Mouse (Mus musculus) forebrain, embryonic 14.5 days (tissue): Measurements from ENCODE around the gene Fsd2. TPM values are rescaled to one million over a fixed set of nuclear protein-coding genes. Genes with fewer than 3 reads are reported as not detected.

ENCODE experiments used
- ATAC-seq: fragments of 200-750 bp; cut with Nextera tagmentation; 2 replicates; pipeline ENCODE4 v1.8.0; 2017; ENCODE audit warnings: mild to moderate bottlenecking, moderate library complexity
- DNase-seq: peaks from one replicate; pipeline ENCODE4 v3.0.0-alpha.2; 2015; ENCODE audit warnings: low spot score
- H3K27ac ChIP-seq: fragments of 300-500 bp; sonication (generic); 2 replicates; pipeline ENCODE4 v1.5.1; 2014; ENCODE audit warnings: low read depth, mild to moderate bottlenecking, control low read depth, low read length, moderate library complexity
- H3K27me3 ChIP-seq: fragments of 300-500 bp; sonication (generic); replicated peaks from 2 replicates; pipeline ENCODE4 v1.6.1; 2014; ENCODE audit warnings: low read length, control low read depth, mixed read lengths; ENCODE audit not compliant: control insufficient read depth, insufficient read depth
- H3K36me3 ChIP-seq: fragments of 300-500 bp; sonication (generic); 2 replicates; pipeline ENCODE4 v1.6.1; 2014; ENCODE audit warnings: low read length, control low read depth; ENCODE audit not compliant: control insufficient read depth, insufficient read depth
- H3K4me1 ChIP-seq: fragments of 300-500 bp; sonication (generic); 2 replicates; pipeline ENCODE4 v1.6.1; 2014; ENCODE audit warnings: antibody characterized with exemption, low read length, control low read depth; ENCODE audit not compliant: control insufficient read depth, insufficient read depth
- H3K4me2 ChIP-seq: fragments of 300-500 bp; sonication (generic); 2 replicates; pipeline ENCODE4 v1.6.1; 2014; ENCODE audit warnings: mild to moderate bottlenecking, control low read depth, low read length
- H3K4me3 ChIP-seq: fragments of 300-500 bp; sonication (generic); 2 replicates; pipeline ENCODE4 v1.5.1; 2014; ENCODE audit warnings: low read depth, low read length, control low read depth
- H3K9ac ChIP-seq: fragments of 300-500 bp; sonication (generic); 2 replicates; pipeline ENCODE4 v1.6.1; 2014; ENCODE audit warnings: mild to moderate bottlenecking, low read length, control low read depth, moderate library complexity
- H3K9me3 ChIP-seq: fragments of 300-500 bp; sonication (generic); replicated peaks from 2 replicates; pipeline ENCODE4 v1.6.1; 2016; ENCODE audit warnings: low read length, control low read depth, mixed read lengths; ENCODE audit not compliant: control insufficient read depth
- WGBS: fragments of 180-500 bp; shearing (Covaris S2); extraction: QIAGEN DNeasy Blood & Tissue Kit; methylation state at CpG from one replicate; pipeline ENCODE4 v1.1.7; 2014; 5-methylcytosine and 5-hydroxymethylcytosine counted together
- polyA plus RNA-seq: library from polyadenylated mRNA; unstranded; fragments of >200 nt; fragmentation: Nextera tagmentation; extraction: Ambion mirVana; gene quantifications from 2 replicates; pipeline ENCODE4 v1.2.1, GENCODE M21; 2014

Fsd2 gene
- polyA plus RNA-seq, 1 experiment from 2014 or later: 0.09 TPM

GRCm38 (mm10) chr7:81560101-81561049 lies 6.4 kb downstream of the Fsd2 start:
- Histone ChIP-seq H3K4me2 (no peak overlapping the region), H3K4me3 (no peak overlapping the region), H3K9me3 (no peaks in the 10 kb centered on the region), H3K27ac (peak overlapping the region; percentile 30; the same call in 1 of the 2 replicates), H3K4me1 (no peaks in the 10 kb centered on the region), H3K9ac (no peak overlapping the region), H3K36me3 (no peaks in the 10 kb centered on the region), H3K27me3 (no peaks in the 10 kb centered on the region)
- ATAC-seq (peak; percentile 30; the same call in 1 of the 2 replicates), DNase-seq (peak; percentile 56)
- 60% methylated on average over 8 of the region's 8 CpGs for WGBS

DNA sequence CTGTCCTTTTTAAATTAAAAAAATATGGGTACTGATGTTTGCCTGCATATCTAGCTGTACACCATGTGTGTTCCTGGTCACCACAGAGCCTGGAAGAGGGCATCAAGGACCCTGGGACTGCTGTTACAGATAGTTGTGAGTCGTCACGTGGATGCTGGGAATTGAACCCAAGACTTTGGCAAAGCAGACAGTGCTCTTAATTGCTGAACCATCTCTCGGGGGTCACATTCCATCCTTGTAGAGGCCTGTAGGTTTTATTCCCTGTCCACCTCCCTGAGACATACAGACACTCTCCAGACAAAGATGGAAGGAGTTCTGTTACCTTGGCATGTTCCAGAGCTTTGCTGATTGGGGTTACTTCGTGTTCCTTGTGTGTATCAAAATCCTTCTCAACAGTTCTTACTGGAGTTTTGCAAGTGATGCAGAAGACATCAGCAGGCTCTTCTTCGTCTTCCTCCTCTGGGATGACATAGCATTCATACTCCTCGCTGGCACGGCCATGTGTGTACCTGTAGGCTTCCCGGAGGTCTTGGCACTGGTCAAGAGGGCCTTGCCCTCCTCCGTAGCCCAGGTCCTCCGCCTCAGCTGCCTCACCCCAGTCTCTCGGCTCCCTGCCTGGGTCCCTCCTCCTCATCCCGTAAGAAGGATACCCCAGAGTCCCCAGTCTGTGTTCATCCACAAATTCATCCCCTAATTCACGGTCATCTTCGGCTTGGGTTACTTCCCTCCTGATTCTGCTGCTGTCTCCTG lies 7.3 kb downstream of the Fsd2 start:
- no peak overlapping the region for H3K9ac ChIP-seq
- no peaks in the 10 kb centered on the region for H3K27me3 ChIP-seq
- no peaks in the 10 kb centered on the region for H3K9me3 ChIP-seq
- no peak overlapping the region for H3K27ac ChIP-seq
- 91% methylated on average over 14 of the region's 14 CpGs for WGBS
- no peak overlapping the region for H3K4me2 ChIP-seq
- H3K36me3 ChIP-seq: no peaks in the 10 kb centered on the region
- no peak overlapping the region for H3K4me3 ChIP-seq
- DNase-seq (no peak), ATAC-seq (no peak)
- H3K4me1 ChIP-seq: no peaks in the 10 kb centered on the region

DNA sequence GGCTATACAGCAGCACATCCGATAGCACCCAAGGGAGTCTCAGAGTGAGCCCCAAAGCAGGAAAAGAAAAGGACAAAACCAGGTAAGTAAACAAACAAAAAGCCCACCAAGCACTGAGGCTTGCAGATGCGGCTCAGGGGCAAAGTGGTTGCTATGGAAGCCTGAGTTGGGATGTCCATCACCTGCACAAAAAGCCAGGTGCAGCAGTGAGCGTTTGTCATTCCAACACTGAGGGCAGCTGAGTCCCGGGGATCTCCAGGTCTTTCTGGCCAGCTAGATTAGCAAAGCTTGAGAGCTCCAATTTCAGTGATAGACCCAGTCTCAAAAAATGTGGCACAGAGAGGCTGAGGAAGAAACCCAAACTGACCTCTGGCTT lies 8.8 kb downstream of the Fsd2 start:
- ATAC-seq (no peak), DNase-seq (no peak)
- WGBS: 76% methylated on average over 4 of the region's 4 CpGs
- H3K4me2 ChIP-seq: no peak overlapping the region
- no peak overlapping the region for H3K27ac ChIP-seq
- H3K4me1 ChIP-seq: no peaks in the 10 kb centered on the region
- H3K36me3 ChIP-seq: no peaks in the 10 kb centered on the region
- no peaks in the 10 kb centered on the region for H3K27me3 ChIP-seq
- no peak overlapping the region for H3K9ac ChIP-seq
- H3K9me3 ChIP-seq: no peaks in the 10 kb centered on the region
- no peak overlapping the region for H3K4me3 ChIP-seq

GRCm38 (mm10) chr7:81557252-81557984 lies 9.3 kb downstream of the Fsd2 start:
- H3K9me3 ChIP-seq: no peaks in the 10 kb centered on the region
- DNase-seq: peak; percentile 62
- 66% methylated on average over 7 of the region's 7 CpGs for WGBS
- peak; percentile 42; the same call in 1 of the 2 replicates for ATAC-seq
- no peaks in the 10 kb centered on the region for H3K4me1 ChIP-seq
- no peak overlapping the region for H3K9ac ChIP-seq
- no peak overlapping the region for H3K27ac ChIP-seq
- no peaks in the 10 kb centered on the region for H3K27me3 ChIP-seq
- no peak overlapping the region for H3K4me2 ChIP-seq
- no peak overlapping the region for H3K4me3 ChIP-seq
- H3K36me3 ChIP-seq: no peaks in the 10 kb centered on the region

- Histone ChIP-seq H3K4me1 (no peaks in the 10 kb centered on the region), H3K9ac (no peak overlapping the region), H3K4me3 (no peak overlapping the region), H3K9me3 (no peaks in the 10 kb centered on the region), H3K27ac (no peak overlapping the region), H3K27me3 (no peaks in the 10 kb centered on the region), H3K4me2 (no peak overlapping the region), H3K36me3 (no peaks in the 10 kb centered on the region)
- DNase-seq (no peak), ATAC-seq (no peak)
- 83% methylated on average over 4 of the region's 4 CpGs for WGBS
Measured at GRCm38 (mm10) chr7:81556839-81557238, 9.9 kb downstream of the Fsd2 start.

DNA sequence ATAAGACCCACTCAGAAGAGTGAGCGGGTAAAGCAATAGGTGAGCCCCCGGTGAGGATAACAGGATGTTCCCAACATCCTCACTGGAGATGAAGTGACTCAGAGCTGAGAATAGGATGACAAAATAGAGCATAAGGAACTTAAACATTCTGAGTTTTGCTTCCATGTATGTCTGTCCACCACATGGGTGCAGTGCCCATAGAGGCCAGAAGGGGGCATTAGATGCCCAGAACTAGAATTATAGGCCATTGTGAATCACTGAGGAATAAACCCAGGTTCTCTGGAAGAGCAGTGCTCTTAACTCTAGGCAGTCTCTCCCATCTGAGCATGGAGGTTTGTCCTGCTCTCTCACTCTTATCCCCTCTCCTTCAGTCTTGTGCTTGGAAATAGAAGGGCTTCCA lies 12.4 kb downstream of the Fsd2 start:
- Histone ChIP-seq H3K4me3 (no peak overlapping the region), H3K4me1 (no peaks in the 10 kb centered on the region), H3K4me2 (no peak overlapping the region), H3K9me3 (no peaks in the 10 kb centered on the region), H3K27me3 (no peaks in the 10 kb centered on the region), H3K27ac (no peak overlapping the region), H3K9ac (no peak overlapping the region), H3K36me3 (no peaks in the 10 kb centered on the region)
- ATAC-seq (no peak), DNase-seq (peak; percentile 34)
- WGBS: 91% methylated on average over 2 of the region's 2 CpGs

GRCm38 (mm10) chr7:81553589-81553988 lies 13.2 kb downstream of the Fsd2 start:
- H3K4me1 ChIP-seq: no peaks in the 10 kb centered on the region
- ATAC-seq (no peak), DNase-seq (peak; percentile 20)
- H3K27ac ChIP-seq: no peak overlapping the region
- no peaks in the 10 kb centered on the region for H3K36me3 ChIP-seq
- no peaks in the 10 kb centered on the region for H3K9me3 ChIP-seq
- no peak overlapping the region for H3K4me2 ChIP-seq
- H3K9ac ChIP-seq: no peak overlapping the region
- WGBS: 56% methylated on average over 4 of the region's 4 CpGs
- H3K4me3 ChIP-seq: no peak overlapping the region
- H3K27me3 ChIP-seq: no peaks in the 10 kb centered on the region

GRCm38 (mm10) chr7:81548864-81549263 lies 17.9 kb downstream of the Fsd2 start:
- Histone ChIP-seq H3K9ac (no peak overlapping the region), H3K27ac (no peak overlapping the region), H3K4me2 (no peak overlapping the region), H3K27me3 (no peaks in the 10 kb centered on the region), H3K36me3 (no peaks in the 10 kb centered on the region), H3K4me1 (no peaks in the 10 kb centered on the region), H3K9me3 (no peaks in the 10 kb centered on the region), H3K4me3 (no peak overlapping the region)
- DNase-seq: no peak
- no peak for ATAC-seq
- WGBS: 83% methylated on average over 11 of the region's 11 CpGs
